Mouse (Mus musculus): ENCODE data around the gene Otud3.
"Not testable (repeated sequence)": the region's sequence is repeated elsewhere in the genome, so short reads cannot be mapped to it uniquely, and the experiment has no call there.

Otud3 gene

DNA sequence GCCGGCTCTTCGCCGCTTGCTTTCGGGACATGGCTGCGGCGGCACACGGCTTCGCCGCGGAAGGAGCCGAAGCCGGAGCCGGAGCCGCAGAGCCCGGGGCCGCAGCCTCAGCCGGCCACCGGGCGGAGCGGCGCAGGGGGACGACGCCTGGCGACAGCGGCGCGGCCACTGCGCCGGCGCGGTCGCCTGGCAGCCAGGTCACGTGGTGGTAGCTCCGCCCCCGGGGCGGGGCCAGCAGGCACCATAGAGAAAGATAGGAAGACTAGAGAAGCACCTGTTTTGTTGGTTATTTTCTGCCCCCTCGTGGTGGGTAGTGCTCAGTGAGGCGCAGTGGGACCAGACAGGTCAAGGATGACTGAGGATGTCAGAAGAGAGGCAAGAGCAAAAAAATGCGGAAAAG, at the start of gene Otud3:
Gene Otud3, minus strand, starts transcription at position 149 of the 400 bp plus-strand sequence.
- peak; percentile 94 for DNase-seq (ENCODE audit: low spot score)

GRCm38 (mm10) chr4:138962719-138963118, 49.0 kb upstream of the Otud3 start:
- DNase-seq (ENCODE audit: low spot score) = no peak

GRCm38 (mm10) chr4:138959926-138960325, 46.2 kb upstream of the Otud3 start:
- DNase-seq (ENCODE audit: low spot score) = no peak

- DNase-seq (ENCODE audit: low spot score) = no peak
Observed at GRCm38 (mm10) chr4:138959120-138959519, 45.4 kb upstream of the Otud3 start.

DNA sequence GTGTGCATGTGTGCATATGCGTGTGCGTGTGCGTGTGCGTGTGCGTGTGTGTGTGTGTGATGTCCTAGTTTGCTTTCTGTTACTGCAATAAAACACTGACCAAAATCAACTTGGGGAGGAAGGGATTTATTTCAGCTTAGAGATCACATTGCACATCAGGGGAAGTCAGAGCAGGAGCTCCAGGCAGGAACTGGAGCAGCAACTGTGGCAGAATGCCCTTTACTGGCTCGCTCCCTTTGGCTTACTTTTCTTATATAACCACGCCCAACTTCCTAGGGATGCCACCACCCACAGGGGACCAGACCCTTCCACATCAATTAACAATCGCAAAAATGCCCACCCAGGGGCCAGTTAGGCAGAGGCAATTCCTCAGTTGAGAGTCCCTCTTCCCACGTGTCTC, 44.9 kb upstream of the Otud3 start:
- no peak for DNase-seq (ENCODE audit: low spot score)

GRCm38 (mm10) chr4:138948257-138948656, 34.5 kb upstream of the Otud3 start:
- no peak for DNase-seq (ENCODE audit: low spot score)

- DNase-seq (ENCODE audit: low spot score) = peak; percentile 80
Observed at GRCm38 (mm10) chr4:138943730-138944129, 30.0 kb upstream of the Otud3 start.

DNA sequence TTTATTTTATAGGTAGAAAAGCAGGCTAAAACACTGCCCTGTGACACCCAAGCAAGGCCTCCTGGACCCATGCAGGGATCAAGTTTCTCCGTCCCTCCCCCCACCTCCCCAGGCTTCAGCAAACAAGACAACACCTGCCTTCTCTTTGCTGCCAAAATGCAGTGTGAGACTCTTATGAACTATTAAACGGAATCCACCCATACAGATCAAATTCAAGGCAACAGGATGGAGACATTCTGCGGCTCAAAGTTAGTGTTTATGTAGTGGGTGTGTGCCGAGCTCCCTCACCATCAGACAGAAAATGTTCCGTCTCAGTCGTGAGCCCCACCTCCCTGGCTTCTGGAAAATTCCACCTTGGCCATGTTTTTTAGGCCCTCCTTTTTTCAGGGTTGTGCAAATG, 28.2 kb upstream of the Otud3 start:
- DNase-seq (ENCODE audit: low spot score) = peak; percentile 41

DNA sequence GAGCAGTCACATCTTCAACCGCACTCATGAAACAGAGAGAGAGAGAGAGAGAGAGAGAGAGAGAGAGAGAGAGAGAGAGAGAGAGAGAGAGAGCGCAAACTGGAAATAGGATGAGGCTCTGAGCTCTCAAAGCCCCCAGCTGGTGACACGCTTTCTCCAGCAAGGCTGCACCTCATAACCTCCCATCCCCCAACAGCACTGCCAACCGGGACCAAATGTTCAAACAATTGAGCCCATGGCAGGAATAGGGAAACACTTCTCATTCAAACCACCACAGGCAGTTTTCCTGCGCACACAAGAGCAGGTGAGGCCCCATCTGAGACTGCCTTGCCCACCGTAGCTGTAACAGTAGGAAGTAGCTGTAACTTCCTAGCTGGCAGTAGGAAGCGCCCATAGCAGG, 27.7 kb upstream of the Otud3 start:
- DNase-seq (ENCODE audit: low spot score) = no peak

DNA sequence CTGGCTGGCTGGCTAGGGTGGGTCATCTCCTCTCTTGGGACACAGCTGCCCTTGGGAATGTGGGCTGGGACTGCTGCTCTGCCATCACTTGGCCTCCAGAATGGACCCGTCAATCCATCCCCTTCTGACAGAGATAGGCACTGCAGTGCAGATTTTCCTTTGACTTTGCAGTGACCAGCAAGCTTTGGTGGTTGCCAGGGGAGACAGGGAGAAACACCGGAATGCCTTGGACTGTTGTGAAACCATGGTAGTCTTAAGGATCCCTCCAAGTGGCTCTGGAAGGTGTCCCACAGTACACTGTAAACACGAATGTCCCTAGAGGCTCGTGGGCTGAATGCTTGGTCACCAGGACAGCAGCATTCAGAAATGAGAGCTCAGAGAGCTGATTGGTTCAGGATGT, 25.7 kb upstream of the Otud3 start:
- DNase-seq (ENCODE audit: low spot score) = no peak

DNA sequence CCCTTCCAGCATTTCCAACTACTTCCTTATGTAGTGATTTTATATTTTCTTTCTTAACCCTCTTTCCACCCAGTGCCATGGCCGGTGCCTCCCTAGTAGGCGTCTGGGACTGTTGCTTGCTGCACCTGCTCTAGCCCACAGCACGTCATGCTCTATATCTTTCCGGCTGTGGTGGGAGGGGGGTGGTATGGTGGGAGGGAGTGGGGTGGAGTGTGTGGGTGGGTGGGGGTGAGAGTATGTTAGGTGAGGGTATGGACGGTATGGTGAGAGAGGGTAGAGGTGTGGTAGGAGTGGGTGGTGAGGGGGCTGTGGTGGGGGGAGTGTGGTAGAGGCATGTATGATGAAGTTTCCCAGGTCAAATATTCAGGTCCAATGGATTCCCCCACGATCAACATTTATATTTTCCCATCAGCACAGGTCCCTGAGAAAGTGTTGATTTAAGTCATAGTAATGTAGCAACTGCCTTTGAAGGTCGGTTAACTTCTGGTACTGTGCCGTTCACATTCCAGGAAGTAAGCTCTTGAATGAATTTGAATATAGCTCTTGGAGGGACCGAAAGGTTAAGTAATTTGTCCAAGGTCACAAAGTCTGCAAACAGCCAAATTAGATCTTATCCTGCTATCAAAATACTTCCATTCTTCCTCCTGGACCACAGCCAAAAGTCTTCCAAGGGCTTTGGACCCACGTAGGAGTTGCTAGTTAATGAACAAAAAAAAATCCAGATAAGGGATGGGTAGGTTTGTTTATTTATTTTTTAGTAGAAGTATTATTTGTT, 24.9 kb upstream of the Otud3 start:
- DNase-seq (ENCODE audit: low spot score) = peak; percentile 27

GRCm38 (mm10) chr4:138934456-138935145, 20.9 kb upstream of the Otud3 start:
- DNase-seq (ENCODE audit: low spot score) = no peak

DNA sequence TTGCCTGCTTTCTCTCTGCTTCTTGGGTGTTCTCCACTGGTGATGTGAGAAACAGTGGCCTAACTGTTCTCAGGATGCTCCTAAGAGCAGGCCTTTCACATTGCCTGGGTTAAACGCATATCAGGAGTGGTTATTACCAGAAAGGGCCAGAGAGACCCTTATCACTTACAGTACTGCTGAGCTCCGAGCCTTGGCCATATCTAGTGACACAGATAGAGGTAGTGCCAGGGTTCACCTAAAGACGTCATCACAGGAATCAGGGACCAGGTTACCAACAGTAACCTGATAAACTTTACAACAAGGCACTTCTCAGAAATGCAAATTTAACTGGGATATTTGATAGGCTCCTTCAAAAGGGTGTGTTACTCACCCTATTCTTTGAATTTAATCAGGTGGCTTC, 20.1 kb upstream of the Otud3 start:
- DNase-seq (ENCODE audit: low spot score) = no peak

DNA sequence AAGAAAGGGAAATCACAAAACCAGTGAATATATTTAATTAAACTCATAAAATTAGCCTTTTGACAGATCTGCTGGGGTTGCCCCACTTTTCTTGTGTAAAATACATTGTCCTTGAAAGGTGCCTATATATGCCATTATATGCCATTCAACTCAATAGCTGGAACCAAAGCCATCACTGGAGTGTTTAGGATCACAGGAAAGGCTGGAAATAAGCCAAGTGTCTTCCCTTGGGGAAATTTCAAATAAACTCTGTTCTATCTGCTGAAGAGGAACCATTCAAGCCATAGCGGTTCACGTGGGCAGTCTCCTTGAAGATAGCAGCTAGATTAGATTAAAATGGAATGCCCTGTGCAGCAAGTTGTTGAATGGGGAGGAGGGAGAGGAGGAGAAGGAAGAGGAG, 11.8 kb upstream of the Otud3 start:
- DNase-seq (ENCODE audit: low spot score) = no peak

DNA sequence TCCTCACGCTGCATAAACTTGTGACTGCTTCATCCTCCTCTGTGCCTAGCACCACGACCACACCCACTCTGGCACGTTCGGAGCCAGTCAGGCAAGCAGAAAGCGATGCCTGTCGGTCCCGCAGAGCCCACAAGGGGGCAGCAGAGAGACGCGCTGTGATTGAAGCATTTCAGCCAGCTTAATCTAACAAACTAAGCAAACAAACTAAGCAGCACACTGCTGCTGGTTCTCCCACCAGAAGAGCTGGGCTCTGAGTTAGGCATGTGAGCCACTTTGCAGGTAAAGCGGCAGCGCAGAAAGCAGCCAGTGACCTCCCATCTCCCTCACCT, 8.3 kb upstream of the Otud3 start:
- peak; percentile 98 for DNase-seq (ENCODE audit: low spot score)

GRCm38 (mm10) chr4:138921254-138922130, 7.7 kb upstream of the Otud3 start:
- no peak for DNase-seq (ENCODE audit: low spot score)

DNA sequence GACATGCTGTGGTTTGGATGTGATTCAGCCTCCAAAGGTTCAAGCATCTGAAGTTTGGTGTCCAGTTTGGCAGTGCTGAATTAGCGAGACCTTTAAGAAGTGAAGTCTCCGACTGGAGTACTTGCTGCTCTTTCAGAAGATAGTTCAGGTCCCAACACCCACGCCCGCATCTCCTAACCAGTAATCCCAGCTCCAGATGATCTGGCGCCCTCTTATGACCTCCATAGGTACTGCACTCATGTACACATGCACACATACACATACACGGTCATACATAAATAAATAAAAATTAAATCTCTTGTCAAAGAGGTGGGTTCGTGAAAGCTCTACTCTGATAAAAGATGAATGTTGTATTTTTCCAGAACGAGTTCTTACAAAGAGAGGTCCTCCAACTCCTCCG, 3.5 kb upstream of the Otud3 start:
- no peak for DNase-seq (ENCODE audit: low spot score)

GRCm38 (mm10) chr4:138913141-138913787, 481 bp downstream of the Otud3 start:
- DNase-seq (ENCODE audit: low spot score) = peak; percentile 36

- DNase-seq (ENCODE audit: low spot score) = no peak
Observed at GRCm38 (mm10) chr4:138905624-138906337, 8.0 kb downstream of the Otud3 start.

- DNase-seq (ENCODE audit: low spot score) = no peak
Observed at GRCm38 (mm10) chr4:138899361-138899760, 14.4 kb downstream of the Otud3 start.

DNA sequence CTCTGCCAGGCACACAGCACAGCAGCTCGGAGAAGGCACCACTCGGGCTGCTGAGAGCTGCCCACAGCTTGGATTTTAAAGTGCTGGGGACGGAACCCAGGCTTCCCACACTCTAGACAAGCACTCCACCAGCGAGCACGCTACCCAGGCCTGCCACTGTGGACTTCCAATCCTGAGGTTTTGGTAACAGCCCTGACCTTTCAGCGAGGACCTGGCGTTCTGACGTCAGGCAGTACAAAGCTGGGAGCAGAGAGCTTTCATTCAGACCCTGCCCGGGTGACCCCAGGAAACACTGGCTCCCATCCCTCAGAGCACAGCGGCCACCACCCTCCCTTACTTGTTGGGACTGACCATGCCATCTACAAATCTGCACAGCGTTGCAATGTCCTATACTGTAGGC, 20.0 kb downstream of the Otud3 start:
- DNase-seq (ENCODE audit: low spot score) = not testable (repeated sequence)

- DNase-seq (ENCODE audit: low spot score) = peak; percentile 28
Observed at GRCm38 (mm10) chr4:138892655-138893054, 21.1 kb downstream of the Otud3 start.

All from urinary bladder, postnatal 14 days (tissue).